20 mouse cellular contexts compared by ENCODE assay signal in the genomic region with DNA sequence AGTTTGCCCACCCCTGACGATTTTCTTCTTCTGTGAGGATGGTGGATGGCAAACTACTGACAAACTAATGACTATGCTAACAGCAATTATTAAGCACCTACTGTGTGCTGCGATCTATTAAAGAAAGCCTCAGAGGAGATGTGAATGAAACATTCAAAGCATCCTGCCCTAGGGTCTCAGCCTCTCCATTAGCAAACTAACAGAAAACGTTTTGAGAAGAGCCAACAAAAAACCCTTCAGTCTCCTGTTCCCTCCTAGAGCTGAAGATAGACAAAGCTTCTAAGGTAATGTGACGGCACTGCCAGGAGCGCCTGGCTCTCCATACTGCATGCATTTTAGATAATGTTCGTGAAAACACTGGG.
DNase-seq lines count a peak whose midpoint lies in the region; ATAC-seq and TF ChIP-seq lines count a peak whose summit lies in the region.
"Had no signal": no experiment of that assay in that cellular context is flagged by ENCODE, and none has a peak within 500 bp of the region (broad histone marks: within the 10 kb centered on the region; RNA-seq: fewer than 3 reads in every experiment).

No protein-coding gene starts in this region.

- 0 out of 2 replicates have a peak, but pooled peaks have one; percentile 4 for ATAC-seq in hindbrain, embryonic 13.5 days (ENCODE audit: low FRiP score)
- ATAC-seq in midbrain, postnatal 0 days (ENCODE audit: low FRiP score), result no peak
- ATAC-seq: CD4-positive, CD25-positive, alpha-beta regulatory T cell, adult 4 months; intestine, embryonic 16.5 days; Patski had no signal

- no peak for TF ChIP-seq CTCF in midbrain, postnatal 0 days (IDR thresholded peaks at IDR 0.05)

- no peaks in the 10 kb centered on the region for H3K9me3 ChIP-seq in hindbrain, embryonic 13.5 days
- H3K9me3 ChIP-seq in hindbrain, embryonic 10.5 days, result no peaks in the 10 kb centered on the region
- no peaks in the 10 kb centered on the region for H3K9me3 ChIP-seq in midbrain, embryonic 10.5 days (replicated peaks)
- H3K9me3 ChIP-seq in midbrain, postnatal 0 days (ENCODE audit: low read length), result no peaks in the 10 kb centered on the region
- H3K9me3 ChIP-seq: heart, embryonic 13.5 days had no signal

- H3K9ac ChIP-seq in hindbrain, embryonic 13.5 days, result no peak overlapping the region
- H3K9ac ChIP-seq in midbrain, postnatal 0 days (replicated peaks; ENCODE audit: low read length, poor library complexity, severe bottlenecking), result no peak overlapping the region
- H3K9ac ChIP-seq: heart, embryonic 13.5 days had no signal

- no peak overlapping the region for H3K4me2 ChIP-seq in hindbrain, embryonic 13.5 days
- no peak overlapping the region for H3K4me2 ChIP-seq in midbrain, postnatal 0 days (ENCODE audit: low read depth, low read length, poor library complexity, severe bottlenecking)
- H3K4me2 ChIP-seq: heart, embryonic 13.5 days had no signal

- peaks cover 22% of the 10 kb centered on the region for H3K4me1 ChIP-seq in hindbrain, embryonic 13.5 days (replicated peaks)
- H3K4me1 ChIP-seq in hindbrain, embryonic 10.5 days (replicated peaks), result peaks cover 32% of the 10 kb centered on the region
- H3K4me1 ChIP-seq in midbrain, embryonic 10.5 days, result peaks cover 55% of the 10 kb centered on the region
- H3K4me1 ChIP-seq in midbrain, postnatal 0 days (ENCODE audit: insufficient read depth, low read length), result 0 out of 2 replicates have a peak, but pooled peaks cover 3% of the 10 kb centered on the region
- H3K4me1 ChIP-seq: heart, embryonic 13.5 days had no signal

- peak overlapping the region; percentile 55; the same call in 1 of the 2 replicates for H3K27ac ChIP-seq in hindbrain, embryonic 13.5 days
- no peak overlapping the region for H3K27ac ChIP-seq in hindbrain, embryonic 10.5 days
- peak overlapping the region; percentile 78 for H3K27ac ChIP-seq in midbrain, embryonic 10.5 days (replicated peaks)
- no peak overlapping the region for H3K27ac ChIP-seq in midbrain, postnatal 0 days (ENCODE audit: low read depth, low read length)
- H3K27ac ChIP-seq: heart, embryonic 13.5 days had no signal

- peaks cover 40% of the 10 kb centered on the region for H3K27me3 ChIP-seq in hindbrain, embryonic 13.5 days
- H3K27me3 ChIP-seq in hindbrain, embryonic 10.5 days (ENCODE audit: insufficient read depth, poor library complexity, severe bottlenecking), result peaks cover 75% of the 10 kb centered on the region
- peaks cover 98% of the 10 kb centered on the region for H3K27me3 ChIP-seq in midbrain, embryonic 10.5 days (ENCODE audit: low read depth, poor library complexity, severe bottlenecking)
- peaks cover 6% of the 10 kb centered on the region; the same call in 1 of the 2 replicates for H3K27me3 ChIP-seq in midbrain, postnatal 0 days (ENCODE audit: insufficient read depth, low read length)
- H3K27me3 ChIP-seq: Patski had no signal

- WGBS in hindbrain, embryonic 13.5 days, result 13% methylated on average over 6 of the region's 6 CpGs
- WGBS in hindbrain, embryonic 10.5 days, result 11% methylated on average over 6 of the region's 6 CpGs
- 10% methylated on average over 6 of the region's 6 CpGs for WGBS in midbrain, embryonic 10.5 days
- 18% methylated on average over 6 of the region's 6 CpGs for WGBS in midbrain, postnatal 0 days

- H3K36me3 ChIP-seq in hindbrain, embryonic 13.5 days, result no peaks in the 10 kb centered on the region
- no peaks in the 10 kb centered on the region for H3K36me3 ChIP-seq in hindbrain, embryonic 10.5 days
- no peaks in the 10 kb centered on the region for H3K36me3 ChIP-seq in midbrain, embryonic 10.5 days
- H3K36me3 ChIP-seq in midbrain, postnatal 0 days (ENCODE audit: insufficient read depth, low read length), result no peaks in the 10 kb centered on the region
- H3K36me3 ChIP-seq: heart, embryonic 13.5 days had no signal

- no peak overlapping the region for H3K4me3 ChIP-seq in hindbrain, embryonic 13.5 days
- no peak overlapping the region for H3K4me3 ChIP-seq in hindbrain, embryonic 10.5 days
- peak overlapping the region; percentile 22; the same call in 1 of the 2 replicates for H3K4me3 ChIP-seq in midbrain, embryonic 10.5 days
- H3K4me3 ChIP-seq in midbrain, postnatal 0 days (ENCODE audit: low read depth, low read length), result no peak overlapping the region
- H3K4me3 ChIP-seq: heart, embryonic 13.5 days had no signal

- peak; percentile 17 for DNase-seq in embryo, embryonic 10.5 days (ENCODE audit: low spot score)
- no peak for DNase-seq in embryo, embryonic 9.5 days (ENCODE audit: extremely low spot score)
- DNase-seq in hindbrain, embryonic 10.5 days (ENCODE audit: low spot score), result no peak
- no peak for DNase-seq in midbrain, embryonic 10.5 days (ENCODE audit: low spot score)
- DNase-seq in midbrain, postnatal 0 days (ENCODE audit: low spot score), result no peak
- DNase-seq in R1 (ENCODE audit: low read depth, low spot score), result peak; percentile 41
- DNase-seq in ovary, adult 18-20 months (ENCODE audit: low spot score), result no peak
- DNase-seq: adrenal gland, adult 2 months; adrenal gland, postnatal 25 days; B cell, adult 2 months; cerebellum, adult 8-10 months; gastrocnemius, postnatal 36 days; heart, adult 11 months; heart, postnatal 36 days; kidney, adult 2 months had no signal

Comparison
In these comparisons a context has a peak if more than half of its experiments do, and no peak if none do; other contexts are left out.
1. DNase-seq: peak in embryo, embryonic 10.5 days (single experiment) and R1 (single experiment); none in embryo, embryonic 9.5 days (single experiment), hindbrain, embryonic 10.5 days (single experiment), midbrain, embryonic 10.5 days (single experiment), midbrain, postnatal 0 days (single experiment) and ovary, adult 18-20 months (single experiment).
2. H3K27ac ChIP-seq: peak in hindbrain, embryonic 13.5 days (single experiment) and midbrain, embryonic 10.5 days (single experiment); none in hindbrain, embryonic 10.5 days (single experiment) and midbrain, postnatal 0 days (single experiment).